Mouse (Mus musculus) liver, embryonic 14.5 days (tissue): ENCODE results near the gene Lmntd1.

ENCODE experiments used
- CTCF ChIP-seq: IDR thresholded peaks from 2 replicates; pipeline ENCODE4 v1.5.1; 2016; ENCODE audit warnings: antibody characterized with exemption, low read depth, control low read depth
- EP300 ChIP-seq: IDR thresholded peaks from 2 replicates; pipeline ENCODE4 v1.6.1; 2016; ENCODE audit warnings: antibody characterized with exemption, low read depth

DNA sequence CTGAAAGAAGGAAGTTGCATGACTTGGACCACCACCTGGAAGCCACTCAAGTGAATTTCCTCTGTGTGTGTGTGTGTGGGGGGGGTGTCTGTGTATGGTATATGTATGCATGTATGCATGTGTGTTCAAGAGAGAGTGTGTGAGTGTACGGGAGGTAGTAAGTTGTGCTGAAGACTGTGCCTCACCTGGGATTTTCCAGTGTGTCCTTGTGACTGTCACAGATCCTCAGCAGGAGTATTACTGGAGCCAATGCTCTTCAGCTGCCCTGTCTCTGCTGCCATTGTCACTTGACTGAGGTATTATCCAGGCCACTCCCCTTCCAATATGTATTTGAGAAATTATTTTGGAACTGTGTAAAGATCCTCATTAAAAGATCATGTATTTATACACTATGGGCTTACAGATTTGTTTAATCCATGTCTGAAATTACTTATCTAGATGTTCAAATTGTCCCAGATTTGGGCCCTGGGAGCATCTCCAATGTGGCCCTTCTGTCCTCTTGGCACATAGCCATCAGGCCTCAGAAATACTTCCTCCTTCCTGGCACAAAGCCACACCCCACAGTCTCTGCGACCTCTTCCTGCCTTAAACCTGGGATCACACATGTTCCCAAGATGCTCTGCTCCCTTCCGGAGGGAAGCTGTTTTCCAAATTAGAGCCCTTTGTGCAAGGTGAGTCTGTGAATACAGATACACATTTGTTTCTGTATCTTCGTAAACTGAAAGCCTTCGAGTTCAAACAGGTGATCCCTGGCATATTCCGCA is 40.7 kb downstream of the Lmntd1 start:
- TF ChIP-seq CTCF (no peak), EP300 (no peak)
